Mouse (Mus musculus) kidney, postnatal 4 days (tissue): Measurements from ENCODE around the gene Cyp2s1.

Experiments
- DNase-seq, 2 experiments: peaks; one replicate each; pipeline ENCODE4 v3.0.0; 2021; ENCODE audit warnings: mixed read lengths in 2 of 2

Gene Cyp2s1

GRCm38 (mm10) chr7:25781321-25781936, 35.3 kb downstream of the Cyp2s1 start:
- peak; percentile 61 to 68 for DNase-seq

- DNase-seq = no peak
These were observed 36.0 kb downstream of the Cyp2s1 start for GRCm38 (mm10) chr7:25780753-25781152.

- no peak for DNase-seq
These were observed 36.7 kb downstream of the Cyp2s1 start for GRCm38 (mm10) chr7:25780021-25780420.

- no peak for DNase-seq
These were observed 48.5 kb downstream of the Cyp2s1 start for GRCm38 (mm10) chr7:25768229-25768628.

- no peak for DNase-seq
These were observed 50.6 kb downstream of the Cyp2s1 start for GRCm38 (mm10) chr7:25766108-25766507.

GRCm38 (mm10) chr7:25764221-25764620, 52.5 kb downstream of the Cyp2s1 start:
- DNase-seq = peak; percentile 55 to 73

GRCm38 (mm10) chr7:25763678-25764077, 53.0 kb downstream of the Cyp2s1 start:
- peak; percentile 75 to 85 for DNase-seq

GRCm38 (mm10) chr7:25761354-25761753, 55.4 kb downstream of the Cyp2s1 start:
- DNase-seq = no peak

- peak; percentile 96 to 97 for DNase-seq
These were observed 60.7 kb downstream of the Cyp2s1 start for GRCm38 (mm10) chr7:25756011-25756410.

GRCm38 (mm10) chr7:25755468-25755833, 61.3 kb downstream of the Cyp2s1 start:
- DNase-seq = peak; percentile 71 to 83

- peak; percentile 98 to 99 for DNase-seq
These were observed 61.8 kb downstream of the Cyp2s1 start, which contains the start of gene Hnrnpul1 for GRCm38 (mm10) chr7:25754738-25755467. Gene Hnrnpul1 (minus strand): TSS chr7:25754757.

- no peak for DNase-seq
These were observed 62.3 kb downstream of the Cyp2s1 start for GRCm38 (mm10) chr7:25754439-25754737.

GRCm38 (mm10) chr7:25753643-25754438, 62.9 kb downstream of the Cyp2s1 start:
- DNase-seq = peak; percentile 69 to 78

GRCm38 (mm10) chr7:25753076-25753475, 63.6 kb downstream of the Cyp2s1 start:
- DNase-seq = no peak
